Comparison of ENCODE assay signal across 16 mouse cellular contexts in the genomic region with DNA sequence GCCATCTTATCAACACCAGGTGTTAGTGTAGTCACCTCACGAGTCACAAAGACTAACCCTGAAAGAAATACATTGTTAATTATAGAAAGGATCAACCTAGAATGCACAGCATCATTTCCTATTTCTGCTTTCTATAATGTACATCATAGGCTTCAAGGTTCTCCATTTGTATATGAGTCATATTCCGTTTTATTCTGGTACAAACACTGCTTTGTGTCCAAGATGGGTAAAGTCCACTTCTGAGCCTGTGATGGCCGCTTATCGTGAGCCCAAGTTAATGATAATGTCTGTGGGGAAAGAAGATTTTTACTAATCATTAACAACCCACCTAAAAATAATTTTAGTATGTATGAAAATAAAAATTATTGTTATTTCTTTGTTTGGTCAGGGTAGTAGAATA.
"Had no signal": no experiment of that assay in that cellular context is flagged by ENCODE, and none has a peak within 500 bp of the region (broad histone marks: within the 10 kb centered on the region; RNA-seq: fewer than 3 reads in every experiment).

No protein-coding gene starts in this region.

- H3K4me1 ChIP-seq: neural tube, embryonic 13.5 days; neural tube, embryonic 15.5 days; stomach, embryonic 15.5 days had no signal

- H3K4me3 ChIP-seq: neural tube, embryonic 13.5 days; neural tube, embryonic 15.5 days; stomach, embryonic 15.5 days had no signal

- DNase-seq: retina, postnatal 1 day; right cerebral cortex, adult 18-20 months; right cerebral cortex, postnatal 14 days; right cerebral cortex, postnatal 25 days; right cerebral cortex, postnatal 4 days; spleen, adult 18-20 months; thymus, adult 18-20 months; thymus, adult 2 months; thymus, postnatal 14 days; thymus, postnatal 25 days; thymus, postnatal 36 days; thymus, postnatal 4 days had no signal

- H3K9ac ChIP-seq: neural tube, embryonic 13.5 days; neural tube, embryonic 15.5 days; stomach, embryonic 15.5 days had no signal

- H3K36me3 ChIP-seq: neural tube, embryonic 13.5 days; neural tube, embryonic 15.5 days; stomach, embryonic 15.5 days had no signal

- H3K9me3 ChIP-seq: neural tube, embryonic 13.5 days; neural tube, embryonic 15.5 days; stomach, embryonic 15.5 days had no signal

- H3K27ac ChIP-seq: neural tube, embryonic 13.5 days; neural tube, embryonic 15.5 days; stomach, embryonic 15.5 days; stomach, postnatal 0 days had no signal

- H3K4me2 ChIP-seq: neural tube, embryonic 13.5 days; neural tube, embryonic 15.5 days; stomach, embryonic 15.5 days had no signal

- H3K27me3 ChIP-seq: neural tube, embryonic 13.5 days; neural tube, embryonic 15.5 days; stomach, embryonic 15.5 days had no signal
